Mouse (Mus musculus) CH12.LX (cell line): Measurements from ENCODE around the gene Zfp423. TPM values are rescaled to one million over a fixed set of nuclear protein-coding genes. Genes with fewer than 3 reads are reported as not detected.

Source experiments
- DNase-seq: peaks from one replicate; pipeline ENCODE4 v3.0.0-alpha.2; 2013; ENCODE audit errors: extremely low read depth
- H3K27ac ChIP-seq: 2 replicates; pipeline ENCODE4 v1.5.1; 2012; ENCODE audit warnings: low read depth, mild to moderate bottlenecking, control low read depth, moderate library complexity; ENCODE audit not compliant: insufficient read depth
- H3K27me3 ChIP-seq: replicated peaks from 2 replicates; pipeline ENCODE3; 2012; ENCODE audit warnings: inconsistent platforms
- H3K36me3 ChIP-seq, 2 experiments: replicated peaks in 1 of 2; 2 replicates each; pipeline versions ENCODE3 to v1.6.1; 2012; ENCODE audit warnings: inconsistent platforms in 1 of 2, low read length in 1 of 2, mild to moderate bottlenecking in 1 of 2, mixed read lengths in 1 of 2, moderate library complexity in 1 of 2; ENCODE audit not compliant: control insufficient read depth in 1 of 2, insufficient read depth in 1 of 2
- H3K4me1 ChIP-seq, 2 experiments: 2 replicates each; pipeline ENCODE4 v1.6.1; 2012; ENCODE audit warnings: inconsistent platforms in 1 of 2, moderate library complexity in 1 of 2; ENCODE audit not compliant: insufficient read depth in 2 of 2, control insufficient read depth in 1 of 2
- H3K4me2 ChIP-seq: 2 replicates; pipeline ENCODE4 v1.6.1; 2012; ENCODE audit warnings: low read depth, mild to moderate bottlenecking, control low read depth; ENCODE audit not compliant: poor library complexity, insufficient read depth, severe bottlenecking
- H3K4me3 ChIP-seq, 3 experiments: fragments of 150-350 bp in 1 of 3; sonication (generic) in 1 of 3; replicated peaks in 1 of 3; 2 replicates each; pipeline versions ENCODE3 to v1.5.1; 2011 to 2012; ENCODE audit warnings: low read depth in 2 of 3, low read length in 2 of 3, mild to moderate bottlenecking in 2 of 3, moderate library complexity in 2 of 3, control low read depth in 1 of 3, improper control_type of control experiment in 1 of 3, inconsistent platforms in 1 of 3, mixed read lengths in 1 of 3; ENCODE audit not compliant: poor library complexity in 1 of 3
- H3K79me2 ChIP-seq: replicated peaks from 2 replicates; pipeline ENCODE4 v1.6.1; 2012; ENCODE audit warnings: mild to moderate bottlenecking, moderate library complexity; ENCODE audit not compliant: control insufficient read depth, poor library complexity, insufficient read depth, severe bottlenecking; ENCODE audit errors: extremely low read depth
- H3K9ac ChIP-seq: 2 replicates; pipeline ENCODE4 v1.6.1; 2012; ENCODE audit warnings: low read depth, mild to moderate bottlenecking, control low read depth, moderate library complexity; ENCODE audit not compliant: insufficient read depth
- H3K9me3 ChIP-seq: replicated peaks from 2 replicates; pipeline ENCODE3; 2012; ENCODE audit warnings: low read length, inconsistent platforms, mixed read lengths
- BHLHE40 ChIP-seq: IDR thresholded peaks from 2 replicates; pipeline ENCODE4 v1.6.1; 2011; ENCODE audit warnings: mild to moderate bottlenecking, low read depth, low read length, improper control_type of control experiment
- CHD2 ChIP-seq: IDR thresholded peaks from 2 replicates; pipeline ENCODE4 v1.6.1; 2011; ENCODE audit warnings: low read length, improper control_type of control experiment
- ELF1 ChIP-seq: IDR thresholded peaks from 2 replicates; pipeline ENCODE4 v1.6.1; 2014; ENCODE audit warnings: low read depth, mild to moderate bottlenecking, inconsistent platforms, low read length, improper control_type of control experiment
- ETS1 ChIP-seq: conservative IDR thresholded peaks from 2 replicates; pipeline ENCODE4 v1.6.1; 2012; ENCODE audit warnings: low read depth, mild to moderate bottlenecking, inconsistent platforms, low read length, improper control_type of control experiment, moderate library complexity
- IRF4 ChIP-seq: IDR thresholded peaks from 2 replicates; pipeline ENCODE4 v1.6.1; 2014; ENCODE audit warnings: low read depth, mild to moderate bottlenecking, inconsistent platforms, low read length, improper control_type of control experiment
- JUN ChIP-seq: IDR thresholded peaks from 2 replicates; pipeline ENCODE4 v1.6.1; 2011; ENCODE audit warnings: low read depth, mild to moderate bottlenecking, low read length, improper control_type of control experiment, moderate library complexity; ENCODE audit not compliant: insufficient read depth
- JUND ChIP-seq: conservative IDR thresholded peaks from 2 replicates; pipeline ENCODE4 v1.6.1; 2011; ENCODE audit warnings: low read depth, low read length, improper control_type of control experiment
- KAT2A ChIP-seq: IDR thresholded peaks from 2 replicates; pipeline ENCODE4 v1.6.1; 2012; ENCODE audit warnings: low read length, improper control_type of control experiment, inconsistent platforms; ENCODE audit not compliant: insufficient replicate concordance
- MAFK ChIP-seq: IDR thresholded peaks from 2 replicates; pipeline ENCODE4 v1.6.1; 2011; ENCODE audit warnings: low read length, improper control_type of control experiment; ENCODE audit not compliant: insufficient replicate concordance
- MAZ ChIP-seq: IDR thresholded peaks from 2 replicates; pipeline ENCODE4 v1.6.1; 2012; ENCODE audit warnings: low read depth, mild to moderate bottlenecking, inconsistent platforms, low read length, improper control_type of control experiment, moderate library complexity
- MXI1 ChIP-seq: IDR thresholded peaks from 2 replicates; pipeline ENCODE4 v1.6.1; 2011; ENCODE audit warnings: mild to moderate bottlenecking, low read depth, low read length, improper control_type of control experiment
- MYC ChIP-seq: IDR thresholded peaks from 2 replicates; pipeline ENCODE4 v1.6.1; 2011; ENCODE audit warnings: low read depth, mild to moderate bottlenecking, improper control_type of control experiment, low read length
- NRF1 ChIP-seq: IDR thresholded peaks from 2 replicates; pipeline ENCODE4 v1.6.1; 2014; ENCODE audit warnings: low read depth, mild to moderate bottlenecking, inconsistent platforms, low read length, improper control_type of control experiment, moderate library complexity
- PAX5 ChIP-seq: IDR thresholded peaks from 2 replicates; pipeline ENCODE4 v1.6.1; 2012; ENCODE audit warnings: low read length, inconsistent platforms, mixed read lengths
- POLR2A ChIP-seq: IDR thresholded peaks from 2 replicates; pipeline ENCODE4 v1.6.1; 2011; ENCODE audit warnings: low read depth, mild to moderate bottlenecking, improper control_type of control experiment, low read length
- POLR2AphosphoS2 ChIP-seq: IDR thresholded peaks from 2 replicates; pipeline ENCODE4 v1.6.1; 2011; ENCODE audit warnings: low read depth, low read length, improper control_type of control experiment
- RCOR1 ChIP-seq: conservative IDR thresholded peaks from 2 replicates; pipeline ENCODE4 v1.6.1; 2012; ENCODE audit warnings: low read depth, mild to moderate bottlenecking, inconsistent platforms, low read length, improper control_type of control experiment
- SMC3 ChIP-seq: IDR thresholded peaks from 2 replicates; pipeline ENCODE4 v1.6.1; 2011; ENCODE audit warnings: low read depth, low read length, improper control_type of control experiment
- TBP ChIP-seq: conservative IDR thresholded peaks from 2 replicates; pipeline ENCODE4 v1.6.1; 2011; ENCODE audit warnings: low read depth, low read length, improper control_type of control experiment
- UBTF ChIP-seq: IDR thresholded peaks from 2 replicates; pipeline ENCODE4 v1.6.1; 2012; ENCODE audit warnings: low read depth, mild to moderate bottlenecking, inconsistent platforms, low read length, improper control_type of control experiment, moderate library complexity
- USF2 ChIP-seq: conservative IDR thresholded peaks from 2 replicates; pipeline ENCODE4 v1.6.1; 2011; ENCODE audit warnings: low read depth, low read length, improper control_type of control experiment
- ZC3H11A ChIP-seq: IDR thresholded peaks from 2 replicates; pipeline ENCODE4 v1.6.1; 2012; ENCODE audit warnings: low read depth, mild to moderate bottlenecking, inconsistent platforms, low read length, improper control_type of control experiment
- ZMIZ1 ChIP-seq: IDR thresholded peaks from 2 replicates; pipeline ENCODE4 v1.6.1; 2012; ENCODE audit warnings: low read depth, mild to moderate bottlenecking, inconsistent platforms, low read length, improper control_type of control experiment
- dilution Hi-C: fragments of 300-500 bp; cut with MboI; formaldehyde crosslinking; loops from 2 replicates; pipeline ENCODE4 v1.14.3; 2020; ENCODE audit warnings: low sequenced_read_pairs; ENCODE audit not compliant: extremely low pct_unique_long_range_greater_than_20kb, extremely low pct_ligation_motif_present
- in situ Hi-C: fragments of 300-500 bp; cut with MboI; formaldehyde crosslinking; loops from 3 replicates; pipeline ENCODE4 v1.14.3; 2019; ENCODE audit warnings: low sequenced_read_pairs, low pct_ligation_motif_present, low pct_unique_long_range_greater_than_20kb, mixed read lengths
- polyA plus RNA-seq: library from polyadenylated mRNA; unstranded; fragments of >175 nt; gene quantifications from 2 replicates; pipeline ENCODE4 v1.2.1, GENCODE M21; 2012; ENCODE audit warnings: low read depth; ENCODE audit not compliant: insufficient read length
- total RNA-seq, 2 experiments: library from RNA; depleted of rRNA; stranded (reverse); fragments of 300-350 nt in 1 of 2; fragments of >200 nt in 1 of 2; gene quantifications; 2 replicates each; pipeline ENCODE4 v1.2.3; 2012 to 2014

Zfp423 gene
- total and polyA plus RNA-seq, 3 experiments: 0.25 to 2.7 (median 0.32) TPM

DNA sequence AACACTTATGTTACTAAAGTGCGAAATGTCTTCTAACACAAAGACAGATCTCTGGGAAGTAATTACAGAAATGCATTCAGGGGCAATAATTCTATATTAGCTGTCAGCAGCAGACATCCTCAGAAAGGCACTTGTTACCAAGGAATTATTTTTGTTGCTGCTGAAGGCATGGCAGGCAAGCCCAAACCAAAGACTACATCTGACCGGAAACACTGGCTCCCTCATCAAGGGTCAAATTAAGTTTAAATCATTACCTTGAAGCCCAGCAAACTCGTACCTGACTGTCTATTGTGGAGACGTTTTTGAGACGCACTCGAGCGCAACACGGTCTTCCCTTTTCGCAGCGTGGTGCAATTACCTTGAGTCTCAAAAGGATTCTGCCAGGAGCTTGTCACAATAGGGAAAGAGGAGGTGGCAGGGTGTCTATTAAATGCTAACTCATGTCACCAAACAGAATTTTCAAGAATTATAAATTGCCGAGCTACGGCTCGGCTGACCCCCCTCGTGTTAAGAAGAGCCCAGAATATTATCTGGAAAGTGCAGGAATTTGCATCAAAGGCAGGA, 86.3 kb downstream of the Zfp423 start:
- peaks cover 0 to 14% of the 10 kb centered on the region in 2 experiments; a peak in 2 of 4 replicates for H3K4me1 ChIP-seq
- no peak for DNase-seq
- H3K79me2 ChIP-seq: no peaks in the 10 kb centered on the region
- no peak overlapping the region for H3K4me2 ChIP-seq
- H3K36me3 ChIP-seq: no peaks in the 10 kb centered on the region
- no peak for TF ChIP-seq NRF1
- TF ChIP-seq PAX5: no peak
- no peak for TF ChIP-seq MXI1
- TF ChIP-seq JUN: no peak
- no peak for TF ChIP-seq RCOR1
- TF ChIP-seq ELF1: no peak
- TF ChIP-seq ETS1: no peak
- no peak for TF ChIP-seq KAT2A
- no peak for TF ChIP-seq ZC3H11A
- no peak for TF ChIP-seq UBTF
- no peak for TF ChIP-seq MYC
- TF ChIP-seq BHLHE40: no peak
- no peak for TF ChIP-seq ZMIZ1
- no peak for TF ChIP-seq POLR2AphosphoS2
- no peak for TF ChIP-seq MAFK
- no peak for TF ChIP-seq JUND
- TF ChIP-seq POLR2A: no peak
- no peak for TF ChIP-seq USF2
- TF ChIP-seq CHD2: no peak
- in situ Hi-C loops (no loop called here), dilution Hi-C loops (no loop called here)
- no peaks in the 10 kb centered on the region for H3K27me3 ChIP-seq
- H3K9ac ChIP-seq: no peak overlapping the region
- no peak overlapping the region for H3K4me3 ChIP-seq
- H3K9me3 ChIP-seq: no peaks in the 10 kb centered on the region
- no peak overlapping the region for H3K27ac ChIP-seq

DNA sequence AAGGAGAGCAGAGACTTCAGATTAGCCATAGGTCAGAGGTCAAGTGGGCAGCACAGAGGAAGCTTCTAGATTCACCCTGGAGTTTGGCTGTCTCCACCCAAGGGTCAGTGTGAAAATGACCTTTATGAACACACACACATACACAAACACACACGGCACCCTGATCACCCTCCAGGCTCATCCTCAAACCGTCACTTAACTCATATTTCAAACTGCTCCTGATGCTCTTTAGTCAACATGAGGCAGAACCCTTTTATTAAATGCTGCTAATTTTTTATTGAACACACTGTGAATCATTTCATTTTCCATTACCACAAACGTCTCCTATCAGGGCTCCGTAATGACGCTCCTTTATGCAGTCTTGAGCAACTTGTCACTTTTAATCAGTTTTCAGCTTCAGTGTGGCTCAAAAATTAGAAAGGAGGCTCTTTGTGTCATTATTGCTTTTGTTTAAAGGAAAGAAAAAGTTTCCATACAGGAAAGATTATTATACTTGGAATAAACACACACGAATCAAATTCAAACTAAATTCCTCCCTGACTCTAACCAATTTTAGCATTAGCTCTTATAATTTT, 87.0 kb downstream of the Zfp423 start:
- no peaks in the 10 kb centered on the region for H3K36me3 ChIP-seq
- H3K9me3 ChIP-seq: no peaks in the 10 kb centered on the region
- H3K4me2 ChIP-seq: no peak overlapping the region
- H3K27me3 ChIP-seq: no peaks in the 10 kb centered on the region
- no peak for DNase-seq
- H3K79me2 ChIP-seq: no peaks in the 10 kb centered on the region
- TF ChIP-seq TBP (no peak), MAFK (no peak), MAZ (no peak), NRF1 (no peak), BHLHE40 (no peak), ETS1 (no peak), SMC3 (no peak), IRF4 (no peak)
- H3K27ac ChIP-seq: no peak overlapping the region
- no peak overlapping the region for H3K9ac ChIP-seq
- peaks cover 0 to 14% of the 10 kb centered on the region in 2 experiments; a peak in 2 of 4 replicates for H3K4me1 ChIP-seq
- in situ Hi-C loops: no loop called here
- H3K4me3 ChIP-seq: no peak overlapping the region
- dilution Hi-C loops: no loop called here
